Comparison of ENCODE assay signal across 8 mouse cellular contexts in the genomic region with DNA sequence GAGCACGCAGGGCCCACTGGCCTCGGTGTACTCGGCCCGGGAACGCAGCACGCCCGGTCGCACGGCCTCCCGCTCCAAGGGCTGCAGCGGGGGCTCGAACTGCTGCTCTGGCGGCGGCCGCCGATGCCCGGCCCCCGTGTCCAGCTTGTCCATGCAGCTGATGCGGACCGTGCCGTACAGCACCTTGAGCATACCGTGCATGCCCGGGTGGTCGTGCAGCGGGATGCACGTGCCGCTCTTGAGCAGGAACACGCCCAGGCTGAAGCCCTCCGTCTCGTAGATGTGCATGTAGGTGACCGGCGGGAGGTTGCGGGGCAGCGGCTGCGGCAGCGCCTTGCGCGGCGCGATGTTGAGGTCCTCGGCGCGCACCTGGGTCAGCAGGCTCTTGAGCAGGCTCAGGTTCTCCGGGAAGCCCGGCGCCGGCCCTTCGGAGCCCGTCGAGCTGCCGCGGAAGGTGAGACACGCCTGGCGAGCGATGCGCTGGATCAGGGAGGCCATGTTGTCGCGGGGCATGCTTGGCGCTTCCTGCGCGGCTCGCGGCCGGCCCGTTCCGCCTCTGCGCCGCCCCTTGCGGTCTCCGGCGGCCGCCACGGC. TPM values are rescaled to one million over a fixed set of nuclear protein-coding genes. Genes with fewer than 3 reads are reported as not detected.
DNase-seq lines count a peak whose midpoint lies in the region; ATAC-seq lines count a peak whose summit lies in the region.

No protein-coding gene starts in this region.

- peak overlapping the region; percentile 88 for H3K4me2 ChIP-seq in embryonic facial prominence, embryonic 12.5 days (replicated peaks)
- H3K4me2 ChIP-seq in hindbrain, embryonic 11.5 days (replicated peaks; ENCODE audit: low read depth, low read length): peak overlapping the region; percentile 98
- peak overlapping the region; percentile 96 for H3K4me2 ChIP-seq in limb, embryonic 12.5 days
- H3K4me2 ChIP-seq in midbrain, embryonic 13.5 days (replicated peaks): peak overlapping the region; percentile 97
- peak overlapping the region; percentile 94 for H3K4me2 ChIP-seq in stomach, embryonic 16.5 days (ENCODE audit: low read depth, low read length)

- H3K4me1 ChIP-seq in embryonic facial prominence, embryonic 12.5 days: peaks cover 20% of the 10 kb centered on the region
- no peaks in the 10 kb centered on the region for H3K4me1 ChIP-seq in hindbrain, embryonic 11.5 days (replicated peaks; ENCODE audit: control insufficient read depth, insufficient read depth, low read length)
- peaks cover 30% of the 10 kb centered on the region for H3K4me1 ChIP-seq in limb, embryonic 12.5 days (replicated peaks)
- H3K4me1 ChIP-seq in midbrain, embryonic 13.5 days (replicated peaks): peaks cover 47% of the 10 kb centered on the region
- H3K4me1 ChIP-seq in stomach, embryonic 16.5 days (ENCODE audit: control insufficient read depth, insufficient read depth, low read length): peaks cover 16% of the 10 kb centered on the region

- peak; percentile 68 for ATAC-seq in embryonic facial prominence, embryonic 12.5 days (ENCODE audit: insufficient number of reproducible peaks, insufficient read depth, low FRiP score, low TSS enrichment)
- ATAC-seq in hindbrain, embryonic 11.5 days (ENCODE audit: low FRiP score): peak; percentile 81
- ATAC-seq in limb, embryonic 12.5 days (ENCODE audit: insufficient number of reproducible peaks, insufficient read depth, low FRiP score, low TSS enrichment, low read depth): peak; percentile 48
- peak; percentile 82 for ATAC-seq in midbrain, embryonic 13.5 days
- peak; percentile 57 for ATAC-seq in stomach, embryonic 16.5 days (ENCODE audit: insufficient read depth, low FRiP score)

- H3K27ac ChIP-seq in embryonic facial prominence, embryonic 12.5 days: peak overlapping the region; percentile 96
- H3K27ac ChIP-seq in hindbrain, embryonic 11.5 days (ENCODE audit: low read depth, low read length): peak overlapping the region; percentile 95
- peak overlapping the region; percentile 96 for H3K27ac ChIP-seq in limb, embryonic 12.5 days
- H3K27ac ChIP-seq in midbrain, embryonic 13.5 days: peak overlapping the region; percentile 97
- H3K27ac ChIP-seq in stomach, embryonic 16.5 days (ENCODE audit: low read length): peak overlapping the region; percentile 95

- peak overlapping the region; percentile 77 for H3K4me3 ChIP-seq in embryonic facial prominence, embryonic 12.5 days
- peak overlapping the region; percentile 89 for H3K4me3 ChIP-seq in hindbrain, embryonic 11.5 days (ENCODE audit: low read depth, low read length)
- peak overlapping the region; percentile 85 for H3K4me3 ChIP-seq in limb, embryonic 12.5 days (replicated peaks)
- H3K4me3 ChIP-seq in midbrain, embryonic 13.5 days (replicated peaks): peak overlapping the region; percentile 87
- H3K4me3 ChIP-seq in stomach, embryonic 16.5 days (replicated peaks; ENCODE audit: low read length): peak overlapping the region; percentile 88

- WGBS in embryonic facial prominence, embryonic 12.5 days: under 1% methylated on average over 72 of the region's 73 CpGs
- 0% methylated on average over 65 of the region's 73 CpGs for WGBS in hindbrain, embryonic 11.5 days
- WGBS in limb, embryonic 12.5 days: under 1% methylated on average over 68 of the region's 73 CpGs
- WGBS in midbrain, embryonic 13.5 days: under 1% methylated on average over 73 of the region's 73 CpGs
- WGBS in stomach, embryonic 16.5 days: under 1% methylated on average over 69 of the region's 73 CpGs

- H3K36me3 ChIP-seq in embryonic facial prominence, embryonic 12.5 days: 0 out of 2 replicates have a peak, but pooled peaks cover 3% of the 10 kb centered on the region
- H3K36me3 ChIP-seq in hindbrain, embryonic 11.5 days (ENCODE audit: control insufficient read depth, insufficient read depth, low read length): no peaks in the 10 kb centered on the region
- peaks cover 7% of the 10 kb centered on the region; the same call in 1 of the 2 replicates for H3K36me3 ChIP-seq in limb, embryonic 12.5 days
- no peaks in the 10 kb centered on the region for H3K36me3 ChIP-seq in midbrain, embryonic 13.5 days
- H3K36me3 ChIP-seq in stomach, embryonic 16.5 days (ENCODE audit: control insufficient read depth, insufficient read depth, low read length): no peaks in the 10 kb centered on the region

- H3K27me3 ChIP-seq in embryonic facial prominence, embryonic 12.5 days: no peaks in the 10 kb centered on the region
- no peaks in the 10 kb centered on the region for H3K27me3 ChIP-seq in hindbrain, embryonic 11.5 days (ENCODE audit: control insufficient read depth, insufficient read depth, low read length)
- H3K27me3 ChIP-seq in limb, embryonic 12.5 days: no peaks in the 10 kb centered on the region
- peaks cover 7% of the 10 kb centered on the region; the same call in 1 of the 2 replicates for H3K27me3 ChIP-seq in midbrain, embryonic 13.5 days
- H3K27me3 ChIP-seq in stomach, embryonic 16.5 days (ENCODE audit: control insufficient read depth, insufficient read depth, low read length): no peaks in the 10 kb centered on the region

- peak; percentile 68 for DNase-seq in adrenal gland, postnatal 10 days
- DNase-seq in adrenal gland, adult 8-10 months: no peak
- peak; percentile 29 for DNase-seq in ES-CJ7 (ENCODE audit: low read depth, low spot score)
- DNase-seq in hindbrain, embryonic 11.5 days (ENCODE audit: low spot score): peak; percentile 66

- no peaks in the 10 kb centered on the region for H3K9me3 ChIP-seq in embryonic facial prominence, embryonic 12.5 days
- H3K9me3 ChIP-seq in hindbrain, embryonic 11.5 days (ENCODE audit: control insufficient read depth, low read length): no peaks in the 10 kb centered on the region
- no peaks in the 10 kb centered on the region for H3K9me3 ChIP-seq in limb, embryonic 12.5 days
- no peaks in the 10 kb centered on the region for H3K9me3 ChIP-seq in midbrain, embryonic 13.5 days
- H3K9me3 ChIP-seq in stomach, embryonic 16.5 days (replicated peaks; ENCODE audit: control insufficient read depth, low read length): no peaks in the 10 kb centered on the region

- H3K9ac ChIP-seq in embryonic facial prominence, embryonic 12.5 days: peak overlapping the region; percentile 95
- H3K9ac ChIP-seq in hindbrain, embryonic 11.5 days (ENCODE audit: low read depth, low read length): peak overlapping the region; percentile 83
- H3K9ac ChIP-seq in limb, embryonic 12.5 days (replicated peaks): peak overlapping the region; percentile 94
- peak overlapping the region; percentile 89 for H3K9ac ChIP-seq in midbrain, embryonic 13.5 days (replicated peaks)
- H3K9ac ChIP-seq in stomach, embryonic 16.5 days (ENCODE audit: low read length): peak overlapping the region; percentile 95

RNA-seq across cellular contexts. Expression of gene Ado, which starts 0.4 kb away (rescaled TPM):
- total RNA-seq in adrenal gland, postnatal 10 days (2021): 10 to 100 TPM; 22.8 to 23.1 TPM
- 10 to 100 TPM; 23.9 to 30.6 (median 25.5) TPM for total RNA-seq in adrenal gland, adult 8-10 months (2022)
- 79.3 and 86.5 TPM in 2 replicates for polyA plus RNA-seq in embryonic facial prominence, embryonic 12.5 days (2016; fragmentation: Nextera tagmentation; extraction: Ambion mirVana)
- 87.4 and 88.3 TPM in 2 replicates for polyA plus RNA-seq in hindbrain, embryonic 11.5 days (2014; fragmentation: Nextera tagmentation; extraction: Ambion mirVana)
- polyA plus RNA-seq in limb, embryonic 12.5 days (2016; fragmentation: Nextera tagmentation; extraction: Ambion mirVana): 80.9 and 81.4 TPM in 2 replicates
- polyA plus RNA-seq in midbrain, embryonic 13.5 days (2015; fragmentation: Nextera tagmentation; extraction: Ambion mirVana): 70.7 and 73.2 TPM in 2 replicates
- polyA plus RNA-seq in stomach, embryonic 16.5 days (2015; fragmentation: Nextera tagmentation; extraction: Ambion mirVana): 50.6 and 51.9 TPM in 2 replicates

RNA-seq across cellular contexts. Expression of gene Egr2, which starts 13.1 kb away (rescaled TPM):
- total RNA-seq in adrenal gland, postnatal 10 days (2021): 1 to 10 TPM; 1.1 to 1.2 TPM
- 1 to 10 TPM in 3 of 4 experiments, under 1 TPM in 1; 0.35 to 1.3 (median 1.2) TPM for total RNA-seq in adrenal gland, adult 8-10 months (2022)
- polyA plus RNA-seq in embryonic facial prominence, embryonic 12.5 days (2016; fragmentation: Nextera tagmentation; extraction: Ambion mirVana): 0.46 and 0.65 TPM in 2 replicates
- 1.2 and 1.3 TPM in 2 replicates for polyA plus RNA-seq in hindbrain, embryonic 11.5 days (2014; fragmentation: Nextera tagmentation; extraction: Ambion mirVana)
- 0.19 and 0.24 TPM in 2 replicates for polyA plus RNA-seq in limb, embryonic 12.5 days (2016; fragmentation: Nextera tagmentation; extraction: Ambion mirVana)
- 0.17 and 0.24 TPM in 2 replicates for polyA plus RNA-seq in midbrain, embryonic 13.5 days (2015; fragmentation: Nextera tagmentation; extraction: Ambion mirVana)
- 0.32 and 0.34 TPM in 2 replicates for polyA plus RNA-seq in stomach, embryonic 16.5 days (2015; fragmentation: Nextera tagmentation; extraction: Ambion mirVana)
